Mouse (Mus musculus) forebrain, embryonic 11.5 days (tissue): ENCODE measurements around the gene Ddx41. TPM values are rescaled to one million over a fixed set of nuclear protein-coding genes. Genes with fewer than 3 reads are reported as not detected.

ENCODE experiments used
- ATAC-seq: fragments of 200-750 bp; cut with Nextera tagmentation; replicated peaks from 2 replicates; pipeline ENCODE4 v1.8.0; 2017; ENCODE audit warnings: moderate TSS enrichment; ENCODE audit not compliant: low FRiP score
- DNase-seq: peaks from one replicate; pipeline ENCODE4 v3.0.0-alpha.2; 2017; ENCODE audit warnings: low spot score
- H3K27ac ChIP-seq: fragments of 300-500 bp; sonication (generic); 2 replicates; pipeline ENCODE4 v1.5.1; 2014; ENCODE audit warnings: low read depth, low read length
- H3K27me3 ChIP-seq: fragments of 300-500 bp; sonication (generic); 2 replicates; pipeline ENCODE4 v1.6.1; 2014; ENCODE audit warnings: mild to moderate bottlenecking, low read length, mixed read lengths; ENCODE audit not compliant: control insufficient read depth, insufficient read depth
- H3K36me3 ChIP-seq: fragments of 300-500 bp; sonication (generic); 2 replicates; pipeline ENCODE4 v1.6.1; 2014; ENCODE audit warnings: mild to moderate bottlenecking, low read length, moderate library complexity, mixed read lengths; ENCODE audit not compliant: control insufficient read depth, insufficient read depth
- H3K4me1 ChIP-seq: fragments of 300-500 bp; sonication (generic); replicated peaks from 2 replicates; pipeline ENCODE4 v1.6.1; 2014; ENCODE audit warnings: low read length, mixed read lengths; ENCODE audit not compliant: control insufficient read depth, insufficient read depth
- H3K4me2 ChIP-seq: fragments of 300-500 bp; sonication (generic); 2 replicates; pipeline ENCODE4 v1.6.1; 2014; ENCODE audit warnings: low read depth, mild to moderate bottlenecking, low read length, moderate library complexity, mixed read lengths; ENCODE audit not compliant: severe bottlenecking
- H3K4me3 ChIP-seq: fragments of 300-500 bp; sonication (generic); 2 replicates; pipeline ENCODE4 v1.5.1; 2014; ENCODE audit warnings: low read depth, low read length
- H3K9ac ChIP-seq: fragments of 300-500 bp; sonication (generic); 2 replicates; pipeline ENCODE4 v1.6.1; 2014; ENCODE audit warnings: low read length
- H3K9me3 ChIP-seq: fragments of 300-500 bp; sonication (generic); 2 replicates; pipeline ENCODE4 v1.6.1; 2016; ENCODE audit warnings: low read length, mixed read lengths; ENCODE audit not compliant: control insufficient read depth
- WGBS: fragments of 180-500 bp; shearing (Covaris S2); extraction: QIAGEN DNeasy Blood & Tissue Kit; methylation state at CpG from one replicate; pipeline ENCODE4 v1.1.7; 2014; 5-methylcytosine and 5-hydroxymethylcytosine counted together
- polyA plus RNA-seq: library from polyadenylated mRNA; unstranded; fragments of >200 nt; fragmentation: Nextera tagmentation; extraction: Ambion mirVana; gene quantifications from 2 replicates; pipeline ENCODE4 v1.2.1, GENCODE M21; 2014

Gene Ddx41
- polyA plus RNA-seq, 1 experiment from 2014 or later, result 79.3 TPM

DNA sequence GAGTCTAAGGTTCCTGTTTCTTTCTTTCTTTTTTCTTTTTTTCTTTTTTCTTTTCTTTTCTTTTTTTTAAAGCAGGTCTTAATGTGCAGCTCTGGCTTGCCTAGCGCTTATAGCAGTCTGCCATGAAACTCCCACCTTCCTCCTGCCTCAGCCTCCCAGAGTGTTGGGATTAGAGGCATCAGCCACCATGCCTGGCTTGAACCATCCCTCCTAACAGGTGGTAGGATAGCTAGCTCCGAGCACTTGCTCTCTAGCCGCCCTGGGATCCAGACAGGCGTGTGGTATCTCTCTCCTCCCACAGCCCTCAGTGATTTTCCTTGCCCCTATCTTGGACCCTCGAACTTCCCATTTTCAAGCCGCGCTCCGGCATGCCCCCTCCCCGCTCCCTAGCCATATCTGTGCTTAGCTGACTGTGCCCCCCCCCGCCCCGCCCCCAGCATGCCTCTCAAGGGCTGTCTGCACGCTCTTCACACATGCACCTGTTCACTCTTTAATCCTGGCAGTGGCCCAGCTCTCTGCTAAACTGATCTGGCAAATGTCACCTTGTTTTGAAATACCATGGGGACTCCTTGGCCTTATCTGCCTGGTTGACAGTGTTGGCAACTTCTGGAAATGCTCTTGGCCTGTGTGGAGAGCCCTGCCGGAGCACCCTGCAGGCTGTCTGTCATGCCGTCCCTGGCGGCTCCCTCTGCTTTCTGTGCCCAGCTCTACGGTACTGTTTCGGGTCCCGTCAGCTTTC lies 41.4 kb downstream of the Ddx41 start:
- no peak overlapping the region for H3K4me2 ChIP-seq
- DNase-seq (no peak), ATAC-seq (no peak; the same call in 1 of the 2 replicates)
- no peaks in the 10 kb centered on the region for H3K9me3 ChIP-seq
- no peaks in the 10 kb centered on the region for H3K27me3 ChIP-seq
- H3K9ac ChIP-seq, result peak overlapping the region; percentile 10; the same call in 1 of the 2 replicates
- WGBS, result 25% methylated on average over 18 of the region's 18 CpGs
- peaks cover 13% of the 10 kb centered on the region for H3K4me1 ChIP-seq
- H3K27ac ChIP-seq, result no peak overlapping the region
- H3K36me3 ChIP-seq, result no peaks in the 10 kb centered on the region; the same call in 1 of the 2 replicates
- no peak overlapping the region for H3K4me3 ChIP-seq

DNA sequence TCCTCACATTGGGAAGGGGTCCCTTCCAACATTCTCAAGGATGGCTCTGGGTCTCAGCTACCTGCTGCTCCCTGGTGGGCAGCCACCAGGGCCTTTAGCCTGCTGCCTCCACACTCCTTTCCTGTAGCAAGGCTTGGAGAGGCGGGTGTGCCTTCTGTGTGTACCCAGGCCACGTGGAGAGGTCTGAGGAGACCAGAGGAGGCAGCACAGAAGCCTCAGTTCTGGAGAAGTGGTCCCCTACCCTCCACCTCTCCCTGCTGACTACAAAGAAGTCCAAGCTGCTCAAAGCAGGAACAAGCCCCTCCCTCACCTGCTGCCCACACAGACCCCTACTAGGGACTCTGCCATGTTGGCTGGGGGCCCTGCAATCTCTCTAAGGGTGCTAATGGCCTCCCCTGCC lies 42.2 kb downstream of the Ddx41 start:
- Histone ChIP-seq H3K4me2 (no peak overlapping the region), H3K9ac (no peak overlapping the region), H3K9me3 (no peaks in the 10 kb centered on the region), H3K27me3 (no peaks in the 10 kb centered on the region), H3K36me3 (no peaks in the 10 kb centered on the region; the same call in 1 of the 2 replicates), H3K4me3 (no peak overlapping the region), H3K27ac (no peak overlapping the region), H3K4me1 (peaks cover 13% of the 10 kb centered on the region)
- DNase-seq, result no peak
- peak; percentile 23; the same call in 1 of the 2 replicates for ATAC-seq
- WGBS, result 30% methylated on average over 2 of the region's 2 CpGs

DNA sequence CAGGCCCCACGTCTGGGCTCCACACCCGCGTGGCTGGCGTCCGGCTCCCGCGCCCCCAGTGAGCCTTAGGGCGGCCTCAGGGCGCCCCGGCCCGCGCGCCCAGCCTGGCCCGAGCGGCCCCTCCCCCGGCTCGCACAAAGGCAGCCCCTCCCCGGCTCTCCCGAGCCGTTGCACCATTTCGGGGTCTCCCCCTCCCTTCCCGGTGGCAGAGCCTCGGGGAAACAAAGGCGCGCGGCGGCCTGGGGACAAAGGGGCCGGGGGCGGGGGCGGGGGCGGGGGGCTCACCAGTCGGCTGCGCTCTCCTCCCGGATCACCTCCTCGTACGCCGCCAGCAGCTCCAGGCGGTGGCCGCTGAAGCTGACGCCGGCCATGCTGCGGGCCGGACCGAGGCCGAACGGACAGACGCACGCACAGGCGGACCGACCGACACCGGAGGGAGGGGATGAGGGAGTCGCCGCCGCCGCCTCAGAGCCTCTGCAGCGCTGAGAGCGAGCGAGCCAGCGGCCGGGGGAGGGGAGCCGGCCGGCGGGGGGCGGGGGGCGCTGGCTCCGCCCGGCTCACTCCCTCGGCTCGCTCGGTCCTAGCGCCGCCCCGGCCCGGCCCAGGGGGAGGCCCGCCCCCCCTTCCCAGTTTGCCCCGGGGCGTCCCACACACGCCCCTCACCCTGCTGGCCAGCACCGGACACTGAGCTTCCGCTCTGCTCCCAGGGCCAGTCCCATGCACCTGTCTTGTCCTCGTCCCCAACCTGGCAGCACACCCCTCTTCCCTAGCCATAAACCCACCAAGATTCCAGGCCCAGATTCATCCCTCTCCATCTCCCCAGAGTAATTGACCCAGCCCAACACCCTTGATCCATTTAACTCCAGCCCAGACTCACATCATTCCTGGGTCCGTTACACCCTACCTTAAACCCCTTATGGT lies 48.6 kb downstream of the Ddx41 start, which contains the start of gene Dbn1:
TSS of gene Dbn1 (minus strand) at position 534 of the 921 bp plus-strand sequence.
- H3K27me3 ChIP-seq, result no peaks in the 10 kb centered on the region
- H3K4me1 ChIP-seq, result peaks cover 26% of the 10 kb centered on the region
- no peaks in the 10 kb centered on the region for H3K9me3 ChIP-seq
- H3K9ac ChIP-seq, result peak within 1 kb of the TSS; percentile 100
- WGBS, result under 1% methylated on average over 53 of the region's 83 CpGs
- H3K27ac ChIP-seq, result peak within 1 kb of the TSS; percentile 98
- H3K4me3 ChIP-seq, result peak within 1 kb of the TSS; percentile 95
- DNase-seq, result peak; percentile 90
- ATAC-seq, result peak; percentile 76
- no peaks in the 10 kb centered on the region for H3K36me3 ChIP-seq
- peak within 1 kb of the TSS; percentile 95 for H3K4me2 ChIP-seq

DNA sequence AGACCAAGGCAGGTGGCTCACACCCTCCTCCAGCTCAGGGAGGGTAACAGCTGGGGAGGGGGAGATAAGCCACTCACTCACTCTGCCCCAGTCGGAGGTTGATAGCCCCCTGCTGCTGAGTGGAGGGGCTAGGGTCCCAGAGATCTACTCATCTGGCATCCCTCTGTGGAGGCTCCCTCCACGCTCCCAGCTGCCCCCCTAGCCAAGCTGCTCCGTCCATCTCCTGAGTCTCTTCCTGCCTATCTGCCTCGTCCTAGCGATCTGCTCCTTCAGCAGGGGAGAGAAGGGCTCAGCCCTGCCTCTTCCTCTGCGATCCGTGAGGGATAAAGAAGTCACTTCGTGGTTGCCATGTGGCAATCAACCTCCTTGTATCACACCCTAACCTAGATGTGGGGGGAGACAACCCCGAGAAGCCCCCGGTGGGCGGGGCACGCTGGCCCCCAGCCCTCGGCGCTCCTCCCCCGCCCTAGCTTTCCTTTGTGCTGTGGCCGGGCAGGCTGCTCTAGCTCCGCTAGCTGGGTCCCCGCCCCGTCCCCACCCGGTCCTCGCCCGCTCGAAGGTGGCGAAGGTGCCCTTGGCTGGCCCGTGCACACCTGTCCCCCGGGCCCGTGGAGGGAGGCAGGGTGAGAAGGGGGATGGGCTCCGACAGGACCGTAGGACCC lies 49.4 kb downstream of the Ddx41 start:
- Histone ChIP-seq H3K4me2 (peak overlapping the region; percentile 95), H3K4me1 (peaks cover 26% of the 10 kb centered on the region), H3K27me3 (no peaks in the 10 kb centered on the region), H3K27ac (peak overlapping the region; percentile 98), H3K36me3 (peaks cover 5% of the 10 kb centered on the region; the same call in 1 of the 2 replicates), H3K9me3 (no peaks in the 10 kb centered on the region), H3K4me3 (peak overlapping the region; percentile 95), H3K9ac (peak overlapping the region; percentile 100)
- under 1% methylated on average over 29 of the region's 29 CpGs for WGBS
- DNase-seq (no peak), ATAC-seq (peak; percentile 55)

DNA sequence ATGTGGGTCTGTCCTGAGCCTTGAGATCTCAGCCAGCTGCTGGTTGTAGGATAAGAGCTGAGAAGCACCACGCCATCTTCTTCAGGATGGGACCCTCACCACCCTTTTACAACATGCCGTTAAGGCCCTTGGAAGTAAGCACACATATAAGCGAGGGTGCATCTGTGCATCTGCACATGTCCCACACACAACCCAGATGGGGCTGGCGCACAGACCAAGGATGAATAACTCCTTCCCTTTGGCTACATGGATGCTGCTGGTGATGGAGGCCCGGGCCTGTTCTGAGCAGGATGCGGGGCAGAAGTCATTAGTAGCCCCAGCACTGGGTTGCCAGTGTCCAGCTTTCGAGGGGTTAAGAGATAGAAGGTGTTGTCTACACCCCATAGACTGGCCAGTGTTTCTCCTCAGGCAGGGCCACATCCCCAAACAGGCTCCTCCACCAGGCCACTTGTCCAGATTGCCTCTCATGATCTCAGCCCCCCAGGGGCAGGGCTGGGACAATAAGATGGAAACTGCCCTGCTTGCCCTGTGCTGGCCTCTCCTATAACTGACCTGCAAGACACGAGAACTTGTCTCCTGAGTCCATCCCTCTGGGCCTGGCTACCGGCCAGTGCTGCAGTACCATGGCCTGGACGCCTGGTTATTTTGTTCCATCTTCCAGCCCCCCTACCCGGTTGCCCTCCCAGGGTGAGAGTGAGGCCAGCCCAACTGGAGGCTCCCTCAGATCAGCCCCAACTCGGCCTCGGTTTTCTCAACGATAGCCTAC lies 50.2 kb downstream of the Ddx41 start:
- peak; percentile 73 for DNase-seq
- H3K27ac ChIP-seq, result peak overlapping the region; percentile 98
- peak overlapping the region; percentile 95 for H3K4me3 ChIP-seq
- peak overlapping the region; percentile 100 for H3K9ac ChIP-seq
- H3K27me3 ChIP-seq, result no peaks in the 10 kb centered on the region
- peaks cover 10% of the 10 kb centered on the region; the same call in 1 of the 2 replicates for H3K36me3 ChIP-seq
- no peaks in the 10 kb centered on the region for H3K9me3 ChIP-seq
- no peak for ATAC-seq
- 40% methylated on average over 14 of the region's 14 CpGs for WGBS
- H3K4me2 ChIP-seq, result peak overlapping the region; percentile 95
- peaks cover 26% of the 10 kb centered on the region for H3K4me1 ChIP-seq

DNA sequence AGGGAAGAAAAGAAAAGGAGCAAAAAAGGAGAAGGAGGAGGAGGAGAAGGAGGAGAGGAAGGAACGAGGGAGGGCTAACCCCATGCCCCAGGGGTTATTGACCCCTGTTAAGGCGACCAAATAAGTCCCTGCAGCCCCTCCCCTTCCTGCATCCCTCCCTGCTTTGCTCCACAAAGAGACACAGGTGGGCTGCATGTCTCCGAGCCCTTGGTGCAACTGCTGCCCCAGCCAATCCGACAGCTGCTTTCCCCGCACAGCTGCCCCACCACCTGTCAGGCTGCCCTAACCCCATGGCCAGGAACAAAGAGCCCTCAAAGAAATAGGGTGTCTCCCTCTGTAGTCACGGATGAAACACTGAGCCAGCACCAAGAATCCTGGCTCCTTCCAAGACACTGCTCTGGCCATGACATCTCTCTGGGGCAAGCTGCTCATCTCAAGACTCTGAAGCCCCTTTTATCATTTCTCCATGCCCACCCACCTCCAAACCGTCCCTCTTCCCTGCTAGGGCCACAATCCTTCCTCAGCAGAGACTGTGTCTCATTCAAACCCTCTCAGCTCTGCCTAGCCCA lies 51.9 kb downstream of the Ddx41 start:
- H3K36me3 ChIP-seq, result peaks cover 25% of the 10 kb centered on the region
- DNase-seq (no peak), ATAC-seq (no peak)
- peak overlapping the region; percentile 82 for H3K27ac ChIP-seq
- no peaks in the 10 kb centered on the region for H3K27me3 ChIP-seq
- 23% methylated on average over 7 of the region's 7 CpGs for WGBS
- H3K4me1 ChIP-seq, result peaks cover 26% of the 10 kb centered on the region
- peak overlapping the region; percentile 95 for H3K4me3 ChIP-seq
- no peaks in the 10 kb centered on the region for H3K9me3 ChIP-seq
- peak overlapping the region; percentile 4 for H3K9ac ChIP-seq
- peak overlapping the region; percentile 95 for H3K4me2 ChIP-seq

DNA sequence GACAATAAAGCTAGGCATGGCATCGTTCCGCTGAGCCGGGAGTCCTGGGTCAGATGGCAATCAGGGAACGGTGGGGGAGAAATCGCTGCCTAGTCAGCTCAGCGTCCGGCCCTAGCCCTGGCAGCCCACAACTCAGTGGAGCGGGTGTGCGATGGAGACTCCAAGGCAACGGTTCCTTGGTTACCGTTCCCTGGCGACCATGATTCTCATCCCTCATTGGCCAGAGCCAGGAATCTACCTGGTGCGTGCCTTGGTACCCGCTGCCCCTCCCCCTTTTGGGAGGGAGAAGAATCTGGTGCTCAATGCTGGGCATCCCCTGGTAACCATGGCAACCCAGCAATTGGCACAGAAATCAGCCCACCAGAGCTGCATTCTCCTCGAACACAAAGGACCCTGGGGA lies 52.9 kb downstream of the Ddx41 start:
- no peaks in the 10 kb centered on the region for H3K9me3 ChIP-seq
- H3K4me1 ChIP-seq, result peaks cover 26% of the 10 kb centered on the region
- DNase-seq (peak; percentile 87), ATAC-seq (peak; percentile 68)
- peaks cover 28% of the 10 kb centered on the region for H3K36me3 ChIP-seq
- WGBS, result 20% methylated on average over 15 of the region's 15 CpGs
- peak overlapping the region; percentile 4; the same call in 1 of the 2 replicates for H3K9ac ChIP-seq
- H3K27ac ChIP-seq, result peak overlapping the region; percentile 82
- peak overlapping the region; percentile 95 for H3K4me3 ChIP-seq
- H3K27me3 ChIP-seq, result no peaks in the 10 kb centered on the region
- peak overlapping the region; percentile 95 for H3K4me2 ChIP-seq
